Mouse (Mus musculus): ENCODE measurements around the gene Grik5.

GRCm38 (mm10) chr7:24987941-24988340 lies 84.2 kb downstream of the Grik5 start:
- TF ChIP-seq CTCF (IDR thresholded peaks at IDR 0.05) (no peak), EP300 (IDR thresholded peaks at IDR 0.05) (no peak)
